Mouse (Mus musculus): Measurements from ENCODE around the gene Cysrt1.

DNA sequence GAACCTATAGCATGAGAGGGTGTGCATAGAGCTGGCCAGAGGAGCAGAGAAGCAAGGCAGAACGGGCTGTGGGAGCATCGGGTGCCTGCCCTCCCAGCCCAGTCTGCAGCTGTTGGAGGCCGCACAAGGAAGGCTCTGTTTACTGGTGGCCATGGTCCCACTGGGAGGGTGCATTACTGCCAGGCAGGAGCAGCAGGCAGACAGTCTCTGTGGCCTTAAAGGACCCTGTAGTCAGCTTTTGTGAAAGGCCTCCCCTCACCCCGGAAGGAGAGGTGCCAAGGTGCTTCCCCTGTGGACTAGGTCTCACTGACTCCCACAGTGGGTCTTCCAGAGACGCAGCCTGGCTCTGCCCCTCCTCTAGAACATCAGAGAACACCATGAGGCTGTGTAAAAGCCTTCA, 15.4 kb downstream of the Cysrt1 start:
- no peak for TF ChIP-seq POLR2A (IDR thresholded peaks at IDR 0.05; ENCODE audit: borderline replicate concordance, low read depth, low read length)
- no peak for TF ChIP-seq CTCF (IDR thresholded peaks at IDR 0.05; ENCODE audit: low read depth, low read length)
